Mouse (Mus musculus) right cerebral cortex, postnatal 36 days (tissue): ENCODE data around the gene Hist1h2aa.

ENCODE experiments used
- DNase-seq, 2 experiments: peaks; one replicate each; pipeline ENCODE4 v3.0.0; 2022; ENCODE audit warnings: low spot score in 2 of 2, mixed read lengths in 1 of 2

Hist1h2aa gene

GRCm38 (mm10) chr13:23942861-23943260 lies 8.6 kb downstream of the Hist1h2aa start:
- DNase-seq, result no peak

- DNase-seq, result no peak
These were observed 12.0 kb downstream of the Hist1h2aa start for GRCm38 (mm10) chr13:23946254-23946653.

- DNase-seq, result no peak
These were observed 15.4 kb downstream of the Hist1h2aa start for GRCm38 (mm10) chr13:23949484-23950246.

- no peak for DNase-seq
These were observed 16.7 kb downstream of the Hist1h2aa start for GRCm38 (mm10) chr13:23950928-23951327.

GRCm38 (mm10) chr13:23959776-23960175 lies 25.5 kb downstream of the Hist1h2aa start:
- no peak for DNase-seq

- no peak for DNase-seq
These were observed 30.6 kb downstream of the Hist1h2aa start for GRCm38 (mm10) chr13:23964909-23965308.

GRCm38 (mm10) chr13:23971870-23972269 lies 37.6 kb downstream of the Hist1h2aa start:
- no peak for DNase-seq

- DNase-seq, result no peak
These were observed 38.0 kb downstream of the Hist1h2aa start for GRCm38 (mm10) chr13:23972271-23972670.
